ENCODE assay signal across 11 mouse cellular contexts in the genomic region with DNA sequence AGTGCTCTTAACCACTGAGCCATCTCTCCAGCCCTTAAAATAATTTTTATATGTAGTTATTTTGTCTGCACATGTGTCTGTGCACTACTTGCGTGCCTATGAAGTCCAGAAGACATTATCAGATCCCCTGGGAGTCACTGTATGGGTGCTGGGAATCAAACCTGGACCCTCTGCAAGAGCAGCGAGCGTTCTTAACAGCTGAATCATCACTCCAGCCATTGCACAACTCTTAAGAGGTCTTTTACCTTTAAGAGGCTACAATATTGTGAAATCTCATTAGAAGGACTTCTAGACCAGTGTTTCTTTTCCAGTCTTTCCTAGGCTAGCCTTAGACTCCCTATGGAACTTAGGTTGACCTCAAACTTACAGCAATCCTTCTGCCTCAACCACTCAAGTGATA.
"Had no signal": no experiment of that assay in that cellular context is flagged by ENCODE, and none has a peak within 500 bp of the region (broad histone marks: within the 10 kb centered on the region; RNA-seq: fewer than 3 reads in every experiment).

No protein-coding gene starts in this region.

- DNase-seq: kidney, adult 18-20 months; kidney, postnatal 10 days; kidney, postnatal 4 days; thymus, adult 18-20 months; thymus, postnatal 14 days had no signal

- H3K27ac ChIP-seq: intestine, embryonic 15.5 days; layer of hippocampus, adult 2 months; limb, embryonic 15.5 days; liver, embryonic 14.5 days; midbrain, embryonic 13.5 days; neural tube, embryonic 12.5 days had no signal

- H3K36me3 ChIP-seq: intestine, embryonic 15.5 days; limb, embryonic 15.5 days; midbrain, embryonic 13.5 days; neural tube, embryonic 12.5 days had no signal

- H3K9ac ChIP-seq: intestine, embryonic 15.5 days; limb, embryonic 15.5 days; liver, embryonic 14.5 days; midbrain, embryonic 13.5 days; neural tube, embryonic 12.5 days had no signal

- H3K9me3 ChIP-seq: intestine, embryonic 15.5 days; limb, embryonic 15.5 days; midbrain, embryonic 13.5 days; neural tube, embryonic 12.5 days had no signal

- H3K4me3 ChIP-seq: intestine, embryonic 15.5 days; layer of hippocampus, adult 2 months; limb, embryonic 15.5 days; midbrain, embryonic 13.5 days; neural tube, embryonic 12.5 days had no signal

- H3K4me1 ChIP-seq: neural tube, embryonic 12.5 days had no signal

- ATAC-seq: intestine, embryonic 15.5 days; midbrain, embryonic 13.5 days had no signal

- H3K4me2 ChIP-seq: intestine, embryonic 15.5 days; limb, embryonic 15.5 days; midbrain, embryonic 13.5 days; neural tube, embryonic 12.5 days had no signal

- H3K27me3 ChIP-seq: intestine, embryonic 15.5 days; limb, embryonic 15.5 days; midbrain, embryonic 13.5 days; neural tube, embryonic 12.5 days had no signal
